Mouse (Mus musculus) kidney, adult 8-10 months (tissue): ENCODE results near the gene Macc1.

ENCODE experiments used
- DNase-seq, 2 experiments: peaks; one replicate each; pipeline ENCODE4 v3.0.0; 2022

The Macc1 gene

DNA sequence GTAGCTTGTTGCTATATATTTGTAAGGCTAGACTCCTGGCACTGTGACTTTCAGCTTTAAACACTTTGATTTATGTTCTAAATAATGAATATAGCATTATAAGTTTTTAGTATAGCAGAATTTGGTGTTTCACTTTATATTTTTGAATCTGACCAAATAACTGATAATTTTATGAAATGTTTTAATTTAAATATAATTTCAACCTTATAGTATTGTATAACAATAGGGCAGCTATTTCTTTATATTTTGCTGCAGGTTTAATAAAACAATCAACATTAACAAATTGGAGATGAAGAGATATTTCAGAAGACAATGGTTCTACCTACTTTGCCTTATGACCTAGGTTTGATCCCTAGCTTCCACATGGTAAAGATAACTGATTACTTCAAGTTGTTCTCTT lies at the start of gene Macc1:
Macc1 (plus strand) TSS at position 301 of the 400 bp plus-strand sequence.
- no peak for DNase-seq

DNA sequence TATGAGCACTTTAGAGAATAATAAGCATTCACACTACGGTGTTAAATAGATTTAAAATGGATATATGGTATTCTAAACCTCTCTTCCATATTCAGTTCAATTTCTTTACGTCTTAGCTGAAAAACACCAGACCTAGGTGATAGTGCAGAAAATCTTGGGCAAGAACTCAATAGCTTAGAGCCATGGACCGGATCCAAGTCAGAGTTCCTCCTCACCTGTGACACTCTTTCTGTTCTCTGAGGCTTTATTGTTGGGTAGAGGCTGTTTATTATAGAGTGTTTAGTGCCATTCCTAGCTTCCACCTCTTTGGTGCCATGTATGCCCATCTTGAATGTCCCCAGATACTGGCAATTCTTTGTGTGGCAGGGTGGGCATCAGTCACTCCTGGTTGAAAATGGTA lies 49.6 kb upstream of the Macc1 start:
- no peak for DNase-seq

DNA sequence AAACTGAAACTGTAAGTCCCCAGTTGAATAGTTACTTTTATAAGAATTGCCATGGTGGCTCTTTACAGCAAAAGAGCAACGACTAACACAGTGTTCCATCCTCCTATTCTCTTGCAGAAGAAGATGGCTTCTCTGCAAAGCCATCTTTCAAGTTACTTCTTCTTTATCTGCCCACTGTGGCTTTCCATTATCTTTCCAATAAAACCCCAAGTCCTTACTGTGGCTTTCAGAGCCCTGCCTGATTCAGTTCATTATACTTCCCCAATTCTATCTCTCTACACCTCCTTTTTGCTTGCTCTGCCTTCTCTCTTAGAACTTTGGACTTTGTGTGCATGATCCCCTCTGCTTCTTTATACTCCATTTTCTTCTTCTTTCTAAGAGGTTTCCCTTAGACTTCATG lies 45.3 kb upstream of the Macc1 start:
- no peak for DNase-seq

DNA sequence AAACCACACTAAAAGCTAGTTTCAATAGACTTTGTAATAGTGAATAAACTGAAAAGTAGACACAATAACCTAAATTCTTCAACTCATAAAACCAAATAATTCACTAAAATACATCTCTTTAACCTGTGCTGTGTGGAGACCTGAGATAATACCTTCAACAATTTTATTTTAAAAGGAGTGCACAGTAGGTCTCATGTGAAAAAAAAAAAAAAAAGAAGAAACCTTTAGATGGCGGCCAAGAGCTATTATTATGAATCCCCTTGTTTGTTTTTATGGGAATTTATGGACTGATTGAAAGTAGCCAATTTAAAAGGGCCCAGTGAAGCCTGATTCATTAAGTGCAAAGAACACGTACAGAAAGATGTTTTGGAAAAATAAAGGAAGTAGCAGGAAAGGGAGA lies 44.0 kb upstream of the Macc1 start:
- DNase-seq = no peak

DNA sequence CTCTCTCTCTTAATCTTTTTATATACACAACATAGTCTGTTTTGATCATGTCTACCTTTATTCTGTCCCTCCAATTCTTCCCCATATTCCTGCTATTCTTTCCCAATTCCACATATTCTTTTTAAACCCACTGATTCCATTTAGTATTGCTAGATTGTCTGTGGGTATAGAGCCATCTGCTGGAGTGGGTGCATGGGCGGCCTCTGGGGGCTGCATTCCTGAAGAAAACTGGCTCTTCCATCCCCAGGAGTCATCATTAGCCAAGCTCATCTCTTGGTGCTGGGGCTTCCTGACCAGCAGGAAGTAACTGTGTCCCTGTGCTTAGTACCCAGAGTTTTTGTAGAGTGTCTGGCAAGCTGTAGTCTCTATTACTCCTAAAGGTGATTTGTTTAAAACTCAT lies 42.1 kb upstream of the Macc1 start:
- DNase-seq = no peak

DNA sequence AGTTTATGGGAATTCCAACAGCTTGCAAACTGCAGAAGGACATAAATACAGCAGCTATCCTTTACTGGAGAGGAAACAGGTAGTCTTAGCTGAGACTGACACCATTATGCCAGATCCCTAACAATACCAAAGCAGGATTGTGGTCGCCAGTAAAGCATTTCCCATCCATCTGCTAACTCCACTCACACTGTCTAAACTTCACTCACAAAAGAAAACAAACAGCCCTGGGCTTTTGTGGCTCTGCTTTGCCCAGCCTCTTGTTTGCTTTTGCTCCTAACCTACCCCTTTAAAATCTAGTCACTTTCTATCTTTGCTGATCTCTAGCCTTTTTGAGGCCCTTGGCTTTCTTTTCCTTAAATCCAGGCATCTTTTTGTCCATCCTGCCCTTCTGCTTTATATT lies 40.5 kb upstream of the Macc1 start:
- no peak for DNase-seq

DNA sequence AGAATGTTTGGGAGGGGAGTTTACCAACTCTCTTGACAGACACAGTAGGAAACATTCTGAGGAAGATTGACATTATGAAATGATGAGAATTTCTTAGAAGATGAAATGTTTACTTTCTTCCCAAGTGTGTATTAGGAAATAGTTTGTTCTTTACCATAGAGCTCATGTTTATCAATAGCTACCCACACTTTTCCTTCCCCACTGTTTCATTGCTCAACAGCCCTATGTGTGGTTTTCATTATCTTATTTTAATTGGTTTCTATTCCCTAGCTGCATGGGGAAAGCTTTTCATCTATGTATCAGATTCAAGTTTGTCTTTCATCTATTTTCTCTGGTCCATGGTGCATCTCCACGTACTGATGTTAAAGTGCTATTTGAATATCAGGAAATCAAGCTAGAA lies 37.8 kb upstream of the Macc1 start:
- no peak for DNase-seq

DNA sequence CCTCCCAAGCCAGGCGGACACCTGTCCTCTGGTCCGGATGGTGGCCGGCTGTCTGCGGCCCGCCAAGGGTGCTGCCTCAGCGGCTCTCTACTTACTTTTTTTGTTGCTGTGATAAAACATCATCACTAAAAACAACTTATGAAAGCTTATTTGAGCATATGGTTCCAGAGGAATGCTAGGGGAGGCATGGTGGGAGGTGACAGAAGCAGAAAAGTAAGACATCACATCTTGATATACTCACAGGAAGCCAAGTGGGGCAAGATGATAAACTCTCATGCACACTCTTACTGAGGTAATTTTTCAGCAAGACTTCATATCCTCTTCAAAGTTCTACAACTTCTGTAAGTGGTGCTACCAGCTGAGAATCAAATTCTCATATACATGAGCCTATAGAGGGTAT lies 22.5 kb upstream of the Macc1 start:
- DNase-seq = no peak

DNA sequence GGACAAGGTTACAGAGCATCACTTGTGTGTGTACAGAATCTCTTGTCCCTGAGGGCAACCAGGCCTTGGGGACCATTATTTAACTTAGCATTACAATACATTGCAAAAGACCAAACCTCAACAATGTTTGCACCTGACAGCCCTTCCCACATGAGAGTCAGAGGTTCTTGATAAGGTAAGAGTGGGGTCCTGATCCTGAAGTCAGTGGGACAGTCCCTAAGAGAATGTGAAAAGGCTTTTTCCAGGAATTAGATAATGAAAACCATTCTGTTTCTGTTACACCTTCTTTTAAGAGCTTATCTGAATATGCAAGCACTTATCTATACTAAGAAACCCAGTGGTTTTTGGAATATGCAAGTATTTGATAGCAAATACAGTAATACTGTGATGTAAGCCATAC lies 10.5 kb upstream of the Macc1 start:
- DNase-seq = no peak

DNA sequence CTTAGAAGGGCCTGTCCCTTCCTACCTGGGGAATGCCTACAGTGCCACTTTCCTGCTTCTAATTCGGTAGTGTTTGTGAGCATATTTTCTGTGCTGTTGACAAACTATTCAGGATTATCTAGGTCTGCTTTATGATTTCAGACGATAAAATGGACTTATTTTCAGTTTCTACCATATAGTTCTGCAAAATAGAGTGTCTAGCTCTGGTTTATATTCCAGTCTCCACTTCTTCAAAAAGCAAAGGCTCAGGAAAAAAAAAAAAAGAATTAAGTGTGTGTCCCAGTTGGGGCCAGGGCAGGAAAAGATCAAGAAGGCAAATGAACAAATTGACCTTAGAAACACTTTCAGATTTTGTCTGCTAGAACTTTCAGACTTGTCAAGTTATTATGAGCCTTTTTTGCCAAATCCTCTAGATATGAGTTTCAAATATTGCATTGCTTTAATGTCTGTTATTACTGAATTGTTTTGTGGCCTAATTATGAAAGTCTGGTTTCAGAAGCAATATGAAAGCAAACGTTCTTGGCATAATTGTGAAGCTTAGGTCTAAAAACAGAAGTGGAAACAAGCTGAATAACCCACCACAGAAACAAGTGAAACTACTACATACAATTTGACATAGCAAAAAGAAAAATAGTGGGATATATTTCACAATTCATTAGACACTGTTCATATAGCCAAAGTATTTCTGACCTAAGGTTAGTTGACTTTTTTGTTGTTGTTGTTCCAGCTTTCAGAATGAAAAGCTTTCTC lies 881 bp upstream of the Macc1 start:
- no peak for DNase-seq

DNA sequence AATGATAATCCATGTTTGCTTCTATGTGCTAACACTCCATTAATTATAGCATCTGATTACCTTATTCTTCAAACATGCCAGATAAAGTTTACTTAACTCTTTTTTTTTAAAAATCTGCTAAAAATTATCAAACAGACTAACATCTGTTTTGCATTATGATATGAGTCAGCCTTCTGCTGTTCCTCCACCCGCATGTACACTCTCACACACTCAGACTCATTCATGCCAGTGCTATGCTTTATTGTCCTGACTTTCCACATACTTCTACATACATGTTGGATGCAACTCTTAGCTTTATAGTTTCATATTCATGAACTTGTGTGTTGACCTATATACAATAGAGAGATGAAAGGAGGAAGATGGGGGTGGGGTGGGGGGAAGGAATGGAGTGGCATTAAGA lies 4.7 kb downstream of the Macc1 start:
- no peak for DNase-seq

DNA sequence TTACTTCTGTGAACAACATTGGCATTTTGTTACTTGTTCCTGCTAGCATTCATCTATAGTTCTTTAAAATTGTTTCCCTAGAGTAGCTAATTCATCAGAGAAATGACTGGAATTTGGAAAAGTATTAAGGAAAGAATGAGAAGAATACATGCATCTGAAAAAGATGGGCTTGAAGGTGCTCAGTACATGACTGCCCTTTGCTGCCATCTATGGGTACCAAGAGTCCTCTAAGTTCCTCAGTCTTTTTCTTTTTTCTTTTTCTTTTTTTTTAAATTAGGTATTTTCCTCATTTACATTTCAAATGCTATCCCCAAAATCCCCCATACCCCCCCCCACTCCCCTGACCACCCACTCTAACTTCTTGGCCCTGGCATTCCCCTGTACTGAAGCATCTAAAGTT lies 11.3 kb downstream of the Macc1 start:
- peak; percentile 7 to 9 for DNase-seq

DNA sequence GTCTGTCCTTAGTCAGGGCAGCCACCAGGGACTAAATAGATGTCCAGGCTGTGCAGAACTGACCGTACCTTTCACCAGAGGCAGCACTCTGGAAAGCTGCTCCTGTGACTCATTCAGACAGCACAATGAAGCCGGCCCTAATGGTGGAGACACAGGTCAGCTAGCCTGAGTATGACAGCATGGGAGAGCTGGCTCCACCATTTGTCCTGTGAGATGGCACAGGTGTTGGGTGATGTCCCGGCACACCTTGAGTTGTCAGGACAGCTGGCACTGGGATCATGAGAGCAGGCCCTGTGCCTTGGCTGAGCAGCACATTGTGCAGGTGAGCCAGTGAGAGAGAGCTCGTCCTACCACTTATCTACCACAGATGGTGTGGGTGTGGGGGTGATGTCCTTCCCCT lies 16.6 kb downstream of the Macc1 start:
- DNase-seq = no peak

DNA sequence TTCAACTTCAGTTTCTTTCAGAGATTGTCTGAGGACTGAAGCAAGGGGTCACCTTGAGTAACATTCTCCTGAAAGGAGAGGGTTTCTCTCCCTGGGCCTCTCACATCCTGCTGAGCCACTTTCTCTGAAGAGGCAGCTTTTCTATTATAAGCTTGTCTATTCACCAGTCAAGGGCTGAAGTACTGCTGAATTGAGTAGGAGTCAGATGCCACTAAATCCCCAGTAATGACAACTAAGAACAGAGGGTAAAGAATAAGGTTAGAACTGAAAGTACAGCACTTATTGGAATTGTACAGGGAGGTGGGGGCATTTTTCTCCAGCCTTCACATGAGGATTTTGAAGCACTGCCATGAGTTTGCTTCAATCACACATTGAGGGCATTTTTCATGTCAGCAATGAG lies 19.3 kb downstream of the Macc1 start:
- DNase-seq = no peak

DNA sequence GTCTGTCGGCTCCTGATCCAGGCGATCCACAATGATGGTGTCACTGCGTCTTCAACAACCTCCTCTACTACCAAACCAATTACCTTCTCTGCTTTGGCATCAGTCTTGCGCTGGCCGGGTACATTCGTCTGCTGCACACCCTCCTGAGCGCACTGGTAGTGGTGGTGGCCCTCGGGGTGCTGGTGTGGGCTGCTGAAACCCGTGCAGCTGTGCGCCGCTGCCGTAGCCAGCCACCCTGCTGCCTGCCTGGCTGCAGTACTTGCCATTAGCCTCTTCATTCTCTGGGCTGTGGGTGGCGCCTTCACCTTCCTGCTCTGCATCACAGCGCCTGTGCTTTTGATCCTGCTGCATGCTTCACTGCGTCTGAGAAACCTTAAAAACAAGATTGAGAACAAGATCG lies 38.5 kb downstream of the Macc1 start:
- DNase-seq = peak in 1 of 2 experiments; percentile 9

DNA sequence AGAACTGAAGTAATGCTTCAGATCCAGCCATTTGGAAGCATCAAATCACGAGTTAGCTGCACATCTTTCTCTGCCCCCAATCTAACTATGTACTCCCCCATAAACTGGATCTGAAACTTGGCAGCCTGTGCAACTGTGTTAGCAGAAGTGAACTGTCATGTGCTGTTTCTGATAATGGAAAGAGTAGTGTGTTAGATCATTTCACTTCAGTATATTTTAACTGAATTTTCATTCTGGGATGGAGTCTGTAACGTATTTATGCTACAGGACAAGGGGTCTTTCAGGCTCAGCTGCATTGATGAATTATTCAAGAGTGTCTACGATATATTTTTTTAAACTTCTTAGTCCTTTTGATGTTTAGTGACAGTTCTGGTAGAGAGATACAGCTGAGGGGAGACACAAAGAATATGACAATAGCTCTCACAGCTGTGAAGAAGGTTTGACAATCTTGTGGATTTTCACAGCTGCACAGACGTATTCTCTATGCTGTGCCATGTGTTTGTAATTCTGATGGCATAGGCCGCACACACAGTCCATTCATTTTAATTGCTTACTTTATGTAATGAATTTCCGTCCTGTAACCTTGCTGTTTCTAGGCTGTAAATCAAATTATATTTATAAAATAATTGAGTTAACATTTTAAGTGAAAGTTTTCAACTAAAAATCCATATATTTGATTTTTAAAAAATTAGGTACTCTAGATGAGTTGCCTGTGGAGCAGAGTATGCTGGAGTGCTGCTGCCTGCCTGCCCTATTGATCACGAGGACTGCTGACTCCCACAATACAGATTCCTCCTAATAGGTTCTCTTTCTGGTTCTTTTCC lies 43.6 kb downstream of the Macc1 start:
- no peak for DNase-seq

DNA sequence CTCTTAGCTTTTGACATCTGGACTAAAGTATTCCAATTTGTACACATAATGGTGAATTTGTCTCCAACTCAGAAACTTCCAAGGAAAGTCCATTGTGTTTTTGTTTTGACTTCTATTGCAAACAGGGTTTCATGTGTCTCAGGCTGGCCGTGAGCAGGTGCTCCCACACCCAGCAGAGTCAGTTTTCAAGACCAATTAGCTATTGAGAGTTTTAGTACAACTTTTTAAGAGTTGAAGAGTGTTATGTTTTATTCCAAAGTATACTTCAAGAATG lies 44.1 kb downstream of the Macc1 start:
- no peak for DNase-seq

DNA sequence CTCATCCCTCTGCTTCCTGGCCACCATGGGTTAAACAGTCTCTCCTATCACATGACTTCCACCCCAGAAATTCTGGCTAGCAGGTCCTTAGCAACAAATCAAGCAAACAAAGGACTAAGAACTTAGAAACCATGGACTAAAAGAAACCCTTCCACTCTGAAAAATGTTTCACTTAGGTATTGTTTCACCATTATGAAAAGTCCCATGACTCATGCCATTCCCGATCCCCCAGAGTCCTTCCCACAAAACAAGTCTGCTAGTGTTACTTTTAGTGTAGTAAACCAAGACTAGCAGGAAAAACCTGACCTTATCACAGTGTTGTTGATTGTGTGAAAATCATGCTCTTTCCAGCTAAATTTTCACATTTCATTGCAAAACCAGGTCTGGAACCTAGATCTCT lies 51.0 kb downstream of the Macc1 start:
- DNase-seq = no peak

DNA sequence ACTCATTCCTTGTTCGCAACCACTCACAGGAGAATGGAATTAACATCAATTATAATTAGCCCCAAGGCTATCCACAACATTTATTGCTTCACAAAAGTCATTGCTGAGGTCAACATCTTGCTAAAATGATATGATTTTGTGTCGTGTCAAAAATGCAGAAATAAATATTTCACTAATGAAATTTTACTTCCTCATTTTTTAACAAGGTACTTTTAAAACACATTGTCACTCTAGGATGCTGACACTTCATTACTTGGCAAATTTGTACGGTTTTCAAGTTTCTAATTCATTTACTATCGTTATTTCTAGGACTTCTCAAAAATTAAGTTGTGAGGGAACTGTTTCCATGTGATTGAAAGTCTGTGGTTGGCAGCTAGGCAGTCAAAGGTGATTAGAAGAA lies 55.8 kb downstream of the Macc1 start:
- no peak for DNase-seq

DNA sequence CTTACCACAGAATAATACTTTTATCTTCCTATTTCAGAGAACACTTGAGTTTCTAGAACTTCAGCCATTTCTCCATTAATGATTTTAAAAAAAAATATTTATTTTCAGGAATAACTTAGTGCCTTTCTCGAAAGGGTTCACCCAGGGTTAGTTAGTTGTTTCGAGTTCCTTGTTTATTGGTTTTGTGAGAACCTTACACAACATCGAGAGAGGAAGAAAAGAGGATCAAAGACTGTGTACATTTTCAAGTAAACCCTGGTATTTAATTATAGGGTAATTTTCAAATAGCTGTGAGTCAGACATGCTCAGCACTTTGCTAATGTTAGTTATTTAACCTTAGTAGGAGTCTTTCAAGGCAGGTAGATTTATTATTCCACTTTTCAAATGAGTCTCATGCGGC lies 58.3 kb downstream of the Macc1 start:
- no peak for DNase-seq

DNA sequence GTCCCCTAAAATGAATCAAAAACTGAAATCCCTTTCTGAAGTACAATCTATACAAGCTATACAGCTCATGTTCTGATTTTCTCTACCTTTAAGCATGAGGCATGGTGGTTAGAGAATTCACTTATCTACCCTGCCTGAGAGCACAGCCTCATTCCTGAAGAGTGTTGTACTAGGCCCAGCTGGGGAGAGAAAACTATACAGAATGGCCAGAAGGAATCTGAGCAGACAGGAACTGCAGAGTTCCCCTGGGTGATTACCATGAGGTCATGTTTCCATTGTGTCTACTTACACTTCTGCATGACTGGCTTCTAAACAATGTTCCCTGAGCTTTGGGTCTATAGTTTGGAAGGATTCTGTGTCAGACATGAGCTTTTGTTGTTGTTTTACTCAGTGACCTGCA lies 62.8 kb downstream of the Macc1 start:
- no peak for DNase-seq

DNA sequence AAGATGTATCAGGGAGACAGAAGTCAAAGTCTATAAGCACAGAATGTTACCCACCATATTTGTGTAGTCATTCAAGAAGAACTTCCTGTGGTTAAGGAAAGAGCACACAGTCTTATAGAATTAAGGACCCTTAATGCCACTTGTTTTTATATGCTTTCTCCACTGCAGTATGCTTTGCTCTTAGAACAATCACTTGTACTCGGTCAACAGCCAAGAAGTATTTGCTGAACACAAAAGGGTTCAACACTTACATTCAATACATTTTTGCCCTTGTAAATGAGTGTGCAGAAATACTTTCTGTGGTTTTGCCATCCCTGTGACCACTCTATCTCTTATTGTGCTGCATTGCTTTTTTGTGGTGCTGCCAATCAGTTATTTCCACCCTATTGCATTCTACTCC lies 67.8 kb downstream of the Macc1 start:
- DNase-seq = no peak

DNA sequence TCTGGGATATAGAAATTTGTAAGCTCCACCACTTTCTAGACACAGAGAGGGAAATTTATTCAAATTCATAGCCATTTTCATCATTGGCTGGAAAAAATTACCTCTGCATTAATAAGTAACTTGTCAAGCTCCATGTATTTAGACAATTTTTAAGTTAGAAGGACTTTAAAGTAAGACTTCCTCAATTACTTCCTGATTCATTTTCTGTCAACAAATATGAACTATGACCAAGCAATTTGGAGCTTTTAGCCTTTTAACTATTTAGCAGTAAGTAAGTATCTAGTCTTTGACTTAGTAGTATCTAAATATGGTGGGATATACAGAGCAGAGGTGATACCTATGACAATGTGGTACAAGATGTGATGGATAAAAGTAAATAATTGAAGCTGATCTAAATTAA lies 72.2 kb downstream of the Macc1 start:
- no peak for DNase-seq

DNA sequence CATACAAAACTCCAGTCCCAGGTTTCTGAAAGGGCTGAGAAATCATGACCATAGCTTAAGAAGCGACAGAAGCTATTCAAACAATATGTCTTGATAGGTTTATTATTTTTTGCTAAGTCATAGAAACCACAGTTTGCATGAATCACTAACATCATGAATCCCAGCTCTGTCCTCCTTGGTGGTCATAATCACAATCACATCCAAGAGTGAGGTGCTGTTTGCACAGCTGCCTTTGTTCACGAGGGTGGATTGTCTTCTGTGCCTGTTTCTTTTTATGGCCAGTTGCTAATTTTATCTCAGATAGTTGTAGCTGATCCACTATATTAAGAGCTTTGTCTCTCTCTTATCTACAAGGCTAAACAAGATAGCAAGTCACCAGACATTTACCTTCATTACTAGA lies 72.6 kb downstream of the Macc1 start:
- no peak for DNase-seq

DNA sequence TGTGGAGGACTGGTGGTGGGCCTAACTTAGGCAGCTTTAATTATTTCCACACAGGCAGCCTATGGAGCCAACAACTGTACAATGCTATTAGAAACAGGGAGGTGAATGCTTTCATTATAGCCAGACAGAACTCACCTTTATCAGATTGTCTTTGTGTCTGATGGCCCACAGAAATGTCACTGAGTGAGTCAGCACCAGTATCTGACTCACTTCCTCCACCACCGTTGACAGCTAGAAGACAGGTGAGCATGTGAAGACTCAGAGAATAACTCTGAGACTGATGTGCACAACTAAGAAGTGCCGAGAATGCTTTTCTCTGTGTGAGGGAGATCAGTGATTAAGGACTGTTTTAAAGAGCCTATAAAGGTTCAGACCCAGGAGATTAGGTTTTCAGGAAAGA lies 73.9 kb downstream of the Macc1 start:
- no peak for DNase-seq
